Mouse (Mus musculus) neural tube, embryonic 13.5 days (tissue): ENCODE results near the gene Cd151. TPM values are rescaled to one million over a fixed set of nuclear protein-coding genes. Genes with fewer than 3 reads are reported as not detected.

Experiments
- ATAC-seq: fragments of 200-750 bp; cut with Nextera tagmentation; 2 replicates; pipeline ENCODE4 v1.8.0; 2017; ENCODE audit warnings: low read depth, mild to moderate bottlenecking, moderate TSS enrichment, moderate library complexity
- H3K27ac ChIP-seq: fragments of 300-500 bp; sonication (generic); replicated peaks from 2 replicates; pipeline ENCODE4 v1.5.1; 2015; ENCODE audit warnings: moderate library complexity, mild to moderate bottlenecking, inconsistent platforms
- H3K27me3 ChIP-seq: fragments of 300-500 bp; sonication (generic); 2 replicates; pipeline ENCODE4 v1.6.1; 2015; ENCODE audit warnings: mild to moderate bottlenecking, inconsistent platforms
- H3K36me3 ChIP-seq: fragments of 300-500 bp; sonication (generic); 2 replicates; pipeline ENCODE4 v1.6.1; 2015; ENCODE audit warnings: mild to moderate bottlenecking, inconsistent platforms
- H3K4me1 ChIP-seq: fragments of 300-500 bp; sonication (generic); replicated peaks from 2 replicates; pipeline ENCODE4 v1.6.1; 2015; ENCODE audit warnings: inconsistent platforms
- H3K4me2 ChIP-seq: fragments of 300-500 bp; sonication (generic); 2 replicates; pipeline ENCODE4 v1.6.1; 2015; ENCODE audit warnings: inconsistent platforms, mild to moderate bottlenecking, moderate library complexity
- H3K4me3 ChIP-seq: fragments of 300-500 bp; sonication (generic); 2 replicates; pipeline ENCODE4 v1.5.1; 2015; ENCODE audit warnings: mild to moderate bottlenecking, inconsistent platforms
- H3K9ac ChIP-seq: fragments of 300-500 bp; sonication (generic); 2 replicates; pipeline ENCODE4 v1.6.1; 2015; ENCODE audit warnings: moderate library complexity, mild to moderate bottlenecking, inconsistent platforms
- H3K9me3 ChIP-seq: fragments of 300-500 bp; sonication (generic); 2 replicates; pipeline ENCODE4 v1.6.1; 2016; ENCODE audit warnings: inconsistent platforms
- WGBS: fragments of 180-500 bp; shearing (Covaris S2); methylation state at CpG from one replicate; pipeline ENCODE4 v1.1.7; 2015; 5-methylcytosine and 5-hydroxymethylcytosine counted together
- polyA plus RNA-seq: library from polyadenylated mRNA; unstranded; fragments of >200 nt; fragmentation: Nextera tagmentation; extraction: Ambion mirVana; gene quantifications from 2 replicates; pipeline ENCODE4 v1.2.1, GENCODE M21; 2015

Gene Cd151
- polyA plus RNA-seq, result 19.1 and 22.7 TPM in 2 replicates

GRCm38 (mm10) chr7:141467230-141468030 is at the start of gene Cd151:
Gene Cd151, plus strand, starts transcription at chr7:141467392.
- 1% methylated on average over 52 of the region's 52 CpGs for WGBS
- H3K9me3 ChIP-seq, result no peaks in the 10 kb centered on the region
- peaks cover 55% of the 10 kb centered on the region for H3K4me1 ChIP-seq
- H3K27me3 ChIP-seq, result peaks cover 47% of the 10 kb centered on the region
- peak within 1 kb of the TSS; percentile 61 for H3K4me3 ChIP-seq
- peak within 1 kb of the TSS; percentile 75 for H3K4me2 ChIP-seq
- H3K36me3 ChIP-seq, result peaks cover 28% of the 10 kb centered on the region
- peak within 1 kb of the TSS; percentile 81 for H3K9ac ChIP-seq
- H3K27ac ChIP-seq, result peak within 1 kb of the TSS; percentile 94
- ATAC-seq, result peak; percentile 54

- no peak overlapping the region for H3K27ac ChIP-seq
- no peak for ATAC-seq
- H3K4me2 ChIP-seq, result no peak overlapping the region
- H3K9me3 ChIP-seq, result no peaks in the 10 kb centered on the region
- H3K27me3 ChIP-seq, result no peaks in the 10 kb centered on the region
- WGBS, result 76% methylated on average over 8 of the region's 8 CpGs
- H3K4me1 ChIP-seq, result peaks cover 12% of the 10 kb centered on the region
- H3K9ac ChIP-seq, result no peak overlapping the region
- no peaks in the 10 kb centered on the region for H3K36me3 ChIP-seq
- H3K4me3 ChIP-seq, result no peak overlapping the region
These were observed 49.2 kb upstream of the Cd151 start for GRCm38 (mm10) chr7:141417731-141418681.

GRCm38 (mm10) chr7:141418970-141419369 is 48.2 kb upstream of the Cd151 start:
- ATAC-seq, result no peak
- Histone ChIP-seq H3K4me1 (peaks cover 7% of the 10 kb centered on the region), H3K36me3 (no peaks in the 10 kb centered on the region), H3K9ac (no peak overlapping the region), H3K27me3 (no peaks in the 10 kb centered on the region), H3K4me3 (no peak overlapping the region), H3K9me3 (no peaks in the 10 kb centered on the region), H3K4me2 (no peak overlapping the region), H3K27ac (no peak overlapping the region)
- 58% methylated on average over 7 of the region's 7 CpGs for WGBS

GRCm38 (mm10) chr7:141420030-141420702 is 47.0 kb upstream of the Cd151 start:
- 87% methylated on average over 9 of the region's 9 CpGs for WGBS
- ATAC-seq, result no peak
- H3K27ac ChIP-seq, result no peak overlapping the region

GRCm38 (mm10) chr7:141423811-141424210 is 43.4 kb upstream of the Cd151 start:
- no peaks in the 10 kb centered on the region for H3K9me3 ChIP-seq
- ATAC-seq, result no peak

More at GRCm38 (mm10) chr7:141420030-141420702, 47.0 kb upstream of the Cd151 start:
- H3K27me3 ChIP-seq, result no peaks in the 10 kb centered on the region
- no peak overlapping the region for H3K4me2 ChIP-seq
- no peaks in the 10 kb centered on the region for H3K9me3 ChIP-seq
- no peaks in the 10 kb centered on the region for H3K36me3 ChIP-seq
- no peaks in the 10 kb centered on the region for H3K4me1 ChIP-seq
- no peak overlapping the region for H3K4me3 ChIP-seq
- no peak overlapping the region for H3K9ac ChIP-seq

GRCm38 (mm10) chr7:141426948-141427730 is 40.1 kb upstream of the Cd151 start:
- Histone ChIP-seq H3K36me3 (peaks cover 37% of the 10 kb centered on the region), H3K4me1 (peaks cover 24% of the 10 kb centered on the region), H3K9ac (no peak overlapping the region), H3K9me3 (no peaks in the 10 kb centered on the region), H3K27me3 (no peaks in the 10 kb centered on the region), H3K27ac (no peak overlapping the region), H3K4me2 (no peak overlapping the region), H3K4me3 (no peak overlapping the region)
- ATAC-seq, result no peak
- WGBS, result 86% methylated on average over 12 of the region's 12 CpGs

More at GRCm38 (mm10) chr7:141423811-141424210, 43.4 kb upstream of the Cd151 start:
- Histone ChIP-seq H3K4me1 (peaks cover 10% of the 10 kb centered on the region), H3K27ac (no peak overlapping the region), H3K27me3 (no peaks in the 10 kb centered on the region), H3K4me3 (no peak overlapping the region), H3K36me3 (peaks cover 15% of the 10 kb centered on the region), H3K4me2 (no peak overlapping the region), H3K9ac (no peak overlapping the region)
- 78% methylated on average over 4 of the region's 4 CpGs for WGBS

GRCm38 (mm10) chr7:141428701-141429100 is 38.5 kb upstream of the Cd151 start:
- H3K27me3 ChIP-seq, result no peaks in the 10 kb centered on the region
- peaks cover 52% of the 10 kb centered on the region for H3K36me3 ChIP-seq
- H3K4me1 ChIP-seq, result peaks cover 38% of the 10 kb centered on the region
- H3K9me3 ChIP-seq, result no peaks in the 10 kb centered on the region
- H3K9ac ChIP-seq, result peak overlapping the region; percentile 87
- H3K27ac ChIP-seq, result peak overlapping the region; percentile 87
- ATAC-seq, result 0 out of 2 replicates have a peak, but pooled peaks have one; percentile 5
- peak overlapping the region; percentile 88 for H3K4me2 ChIP-seq
- H3K4me3 ChIP-seq, result peak overlapping the region; percentile 62
- WGBS, result 47% methylated on average over 5 of the region's 5 CpGs

GRCm38 (mm10) chr7:141429310-141429709 is 37.9 kb upstream of the Cd151 start, which contains the start of gene Cend1:
Gene Cend1, minus strand, starts transcription at chr7:141429491.
- Histone ChIP-seq H3K27ac (peak within 1 kb of the TSS; percentile 87), H3K36me3 (peaks cover 55% of the 10 kb centered on the region), H3K9ac (peak within 1 kb of the TSS; percentile 87), H3K27me3 (no peaks in the 10 kb centered on the region), H3K4me3 (peak within 1 kb of the TSS; percentile 62), H3K9me3 (no peaks in the 10 kb centered on the region), H3K4me2 (peak within 1 kb of the TSS; percentile 88), H3K4me1 (peaks cover 44% of the 10 kb centered on the region)
- 3% methylated on average over 19 of the region's 19 CpGs for WGBS
- ATAC-seq, result peak; percentile 86

- Histone ChIP-seq H3K4me1 (peaks cover 51% of the 10 kb centered on the region), H3K27me3 (no peaks in the 10 kb centered on the region), H3K9me3 (no peaks in the 10 kb centered on the region), H3K9ac (peak overlapping the region; percentile 87; the same call in 1 of the 2 replicates), H3K27ac (peak overlapping the region; percentile 87), H3K4me2 (peak overlapping the region; percentile 88), H3K4me3 (no peak overlapping the region), H3K36me3 (peaks cover 55% of the 10 kb centered on the region)
- ATAC-seq, result peak; percentile 44; the same call in 1 of the 2 replicates
- 58% methylated on average over 9 of the region's 9 CpGs for WGBS
These were observed 37.2 kb upstream of the Cd151 start for GRCm38 (mm10) chr7:141429840-141430584.

- no peak for ATAC-seq
- Histone ChIP-seq H3K9me3 (no peaks in the 10 kb centered on the region), H3K27me3 (no peaks in the 10 kb centered on the region), H3K36me3 (peaks cover 55% of the 10 kb centered on the region), H3K4me1 (peaks cover 58% of the 10 kb centered on the region), H3K27ac (no peak overlapping the region), H3K4me2 (no peak overlapping the region), H3K4me3 (no peak overlapping the region), H3K9ac (no peak overlapping the region)
- 94% methylated on average over 9 of the region's 9 CpGs for WGBS
These were observed 36.5 kb upstream of the Cd151 start for GRCm38 (mm10) chr7:141430585-141431240.
